Mouse (Mus musculus) embryo, embryonic 10 days (tissue): ENCODE data around the gene Ankrd31.
"Not testable (repeated sequence)": the region's sequence is repeated elsewhere in the genome, so short reads cannot be mapped to it uniquely, and the experiment has no call there.

Experiments
- DNase-seq: peaks from one replicate; pipeline ENCODE4 v3.0.0-alpha.2; 2015; ENCODE audit warnings: low spot score

Ankrd31 gene

GRCm38 (mm10) chr13:96855191-96855590, 107.1 kb downstream of the Ankrd31 start:
- DNase-seq: peak; percentile 79

GRCm38 (mm10) chr13:96859161-96859560, 111.1 kb downstream of the Ankrd31 start:
- no peak for DNase-seq

GRCm38 (mm10) chr13:96870742-96871141, 122.7 kb downstream of the Ankrd31 start:
- DNase-seq: no peak

GRCm38 (mm10) chr13:96874071-96874470, 126.0 kb downstream of the Ankrd31 start:
- no peak for DNase-seq

GRCm38 (mm10) chr13:96878220-96879057, 130.4 kb downstream of the Ankrd31 start:
- DNase-seq: no peak

- DNase-seq: no peak
Measured at GRCm38 (mm10) chr13:96884534-96884933, 136.5 kb downstream of the Ankrd31 start.

GRCm38 (mm10) chr13:96889985-96890384, 141.9 kb downstream of the Ankrd31 start:
- no peak for DNase-seq

- DNase-seq: no peak
Measured at GRCm38 (mm10) chr13:96895144-96895543, 147.1 kb downstream of the Ankrd31 start.

GRCm38 (mm10) chr13:96906717-96907116, 158.6 kb downstream of the Ankrd31 start:
- DNase-seq: no peak

GRCm38 (mm10) chr13:96911202-96911601, 163.1 kb downstream of the Ankrd31 start:
- DNase-seq: no peak

GRCm38 (mm10) chr13:96923134-96923533, 175.1 kb downstream of the Ankrd31 start:
- DNase-seq: not testable (repeated sequence)

- DNase-seq: peak; percentile 78
Measured at GRCm38 (mm10) chr13:96923999-96924961, 176.2 kb downstream of the Ankrd31 start, which contains the start of gene Gcnt4. Gene Gcnt4, plus strand, starts transcription at chr13:96924689.

GRCm38 (mm10) chr13:96924985-96925745, 177.1 kb downstream of the Ankrd31 start:
- DNase-seq: peak; percentile 22

GRCm38 (mm10) chr13:96925991-96926725, 178.1 kb downstream of the Ankrd31 start:
- no peak for DNase-seq

GRCm38 (mm10) chr13:96927781-96928180, 179.7 kb downstream of the Ankrd31 start:
- no peak for DNase-seq

- peak; percentile 77 for DNase-seq
Measured at GRCm38 (mm10) chr13:96928432-96929039, 180.5 kb downstream of the Ankrd31 start.

- DNase-seq: no peak
Measured at GRCm38 (mm10) chr13:96932745-96933144, 184.7 kb downstream of the Ankrd31 start.

- DNase-seq: no peak
Measured at GRCm38 (mm10) chr13:96933367-96933766, 185.3 kb downstream of the Ankrd31 start.

GRCm38 (mm10) chr13:96936173-96936777, 188.2 kb downstream of the Ankrd31 start:
- no peak for DNase-seq

- DNase-seq: no peak
Measured at GRCm38 (mm10) chr13:96937059-96937558, 189.0 kb downstream of the Ankrd31 start.
